In the genomic region with DNA sequence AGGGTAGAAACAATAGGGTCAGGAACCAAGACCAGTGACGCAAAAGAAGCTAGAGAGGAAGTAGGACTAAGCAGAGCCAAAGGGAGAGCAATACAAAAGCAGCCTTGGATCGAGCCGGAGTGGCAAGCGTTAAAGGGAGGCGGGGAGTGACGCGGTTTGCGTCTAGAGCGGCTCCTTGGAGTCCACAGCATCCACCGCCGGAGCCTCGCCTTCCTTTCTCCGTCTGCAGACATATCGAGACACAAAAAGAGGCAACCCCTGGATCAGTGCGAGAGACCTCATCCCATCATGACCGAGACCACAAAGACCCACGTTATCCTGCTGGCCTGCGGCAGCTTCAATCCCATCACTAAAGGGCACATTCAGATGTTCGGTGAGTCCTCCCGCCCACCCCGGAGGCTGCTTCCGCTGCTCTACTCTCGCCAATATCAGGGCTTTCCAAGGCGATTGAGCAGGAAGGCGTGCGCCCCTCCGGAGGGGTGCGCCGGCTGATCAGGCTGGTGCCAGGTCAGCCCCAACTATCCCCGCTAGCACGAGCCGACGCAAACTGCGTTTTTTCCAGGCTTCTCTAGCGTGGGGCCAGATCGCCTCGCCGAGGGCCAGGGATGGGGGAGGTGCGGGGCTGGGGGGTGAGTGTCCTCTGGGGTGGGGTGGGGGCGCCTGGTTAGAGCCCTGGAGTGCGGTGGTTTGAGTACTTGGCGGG, we compare ENCODE assay signal across 9 mouse cellular contexts. TPM values are rescaled to one million over a fixed set of nuclear protein-coding genes. Genes with fewer than 3 reads are reported as not detected.
DNase-seq lines count a peak whose midpoint lies in the region; ATAC-seq and TF ChIP-seq lines count a peak whose summit lies in the region.
"Had no signal": no experiment of that assay in that cellular context is flagged by ENCODE, and none has a peak within 500 bp of the region (broad histone marks: within the 10 kb centered on the region; RNA-seq: fewer than 3 reads in every experiment).

A gene (plus strand): TSS at position 173 of the 703 bp plus-strand sequence.

- H3K9ac ChIP-seq in heart, embryonic 14.5 days (ENCODE audit: low read length) = no peak within 1 kb of the TSS
- H3K9ac ChIP-seq in stomach, embryonic 15.5 days = no peak within 1 kb of the TSS

- no peaks in the 10 kb centered on the region for H3K4me1 ChIP-seq in lung, adult 2 months (ENCODE audit: control insufficient read depth, insufficient read depth, low read length)
- peaks cover 7 to 14% of the 10 kb centered on the region in 2 experiments; a peak in 3 of 4 replicates for H3K4me1 ChIP-seq in heart, embryonic 14.5 days (ENCODE audit: control insufficient read depth in 2 of 2, insufficient read depth in 2 of 2, low read length in 2 of 2)
- peaks cover 8% of the 10 kb centered on the region; the same call in 1 of the 2 replicates for H3K4me1 ChIP-seq in stomach, embryonic 15.5 days

- H3K27ac ChIP-seq in heart, embryonic 14.5 days (replicated peaks in 1 of 2; ENCODE audit: control insufficient read depth in 1 of 2, insufficient read depth in 1 of 2, low read depth in 2 of 2, low read length in 2 of 2) = no peak within 1 kb of the TSS
- no peak within 1 kb of the TSS for H3K27ac ChIP-seq in stomach, embryonic 15.5 days

- H3K4me2 ChIP-seq in heart, embryonic 14.5 days (ENCODE audit: low read length) = peak within 1 kb of the TSS; percentile 66
- H3K4me2 ChIP-seq in stomach, embryonic 15.5 days = peak within 1 kb of the TSS; percentile 66

- DNase-seq in lung, adult 2 months = peak; percentile 5
- DNase-seq in lung, adult 18-20 months = no peak
- peak; percentile 36 for DNase-seq in embryo, embryonic 9.5 days (ENCODE audit: extremely low spot score)
- peak; percentile 70 to 73 for DNase-seq in layer of hippocampus, postnatal 10 days (ENCODE audit: low spot score in 2 of 2)
- DNase-seq in lung, postnatal 4 days = peak; percentile 32 to 35

- TF ChIP-seq CTCF in lung, adult 2 months (IDR thresholded peaks at IDR 0.05; ENCODE audit: insufficient read depth, low read length) = no peak

- 1% methylated on average over 42 of the region's 42 CpGs for WGBS in lung, adult 2 months
- WGBS in heart, embryonic 14.5 days = under 1% methylated on average over 42 of the region's 42 CpGs
- 1% methylated on average over 41 of the region's 42 CpGs for WGBS in stomach, embryonic 15.5 days

- peaks cover 43% of the 10 kb centered on the region for H3K27me3 ChIP-seq in heart, embryonic 14.5 days (ENCODE audit: control insufficient read depth, insufficient read depth, low read length)
- peaks cover 36% of the 10 kb centered on the region for H3K27me3 ChIP-seq in stomach, embryonic 15.5 days (replicated peaks)

- no peak for TF ChIP-seq POLR2A in lung, adult 2 months (IDR thresholded peaks at IDR 0.05; ENCODE audit: borderline replicate concordance, extremely low read depth, low read depth, low read length)

- ATAC-seq in heart, embryonic 14.5 days (ENCODE audit: insufficient number of reproducible peaks, insufficient read depth, low FRiP score, low read depth) = no peak
- ATAC-seq in stomach, embryonic 15.5 days (ENCODE audit: insufficient read depth, low FRiP score, low read depth) = no peak
- ATAC-seq in inflammation-experienced regulatory T-cells, adult 6 months = no peak

- no peaks in the 10 kb centered on the region for H3K36me3 ChIP-seq in heart, embryonic 14.5 days (ENCODE audit: control insufficient read depth, insufficient read depth, low read length)
- no peaks in the 10 kb centered on the region for H3K36me3 ChIP-seq in stomach, embryonic 15.5 days

- peak within 1 kb of the TSS; percentile 52 for H3K4me3 ChIP-seq in lung, adult 2 months (replicated peaks; ENCODE audit: extremely low read depth, low read depth, low read length)
- peak within 1 kb of the TSS; percentile 25 to 39 for H3K4me3 ChIP-seq in heart, embryonic 14.5 days (ENCODE audit: control insufficient read depth in 1 of 2, insufficient read depth in 1 of 2, low read depth in 1 of 2, low read length in 2 of 2)
- H3K4me3 ChIP-seq in stomach, embryonic 15.5 days (replicated peaks) = peak within 1 kb of the TSS; percentile 39
- H3K4me3 ChIP-seq: megakaryocyte, embryonic 14.5 days had no signal

- H3K9me3 ChIP-seq in heart, embryonic 14.5 days (ENCODE audit: control insufficient read depth, low read length) = no peaks in the 10 kb centered on the region
- H3K9me3 ChIP-seq in stomach, embryonic 15.5 days = no peaks in the 10 kb centered on the region

RNA-seq across cellular contexts. Expression of the gene that starts here (rescaled TPM):
- polyA plus RNA-seq in lung, adult 2 months (2012; rRNA removed) = 6.0 and 7.6 TPM in 2 replicates
- 1.0 and 1.1 TPM in 2 replicates for polyA plus RNA-seq in heart, embryonic 14.5 days (2014; fragmentation: Nextera tagmentation; extraction: Ambion mirVana)
- total RNA-seq in layer of hippocampus, postnatal 10 days (2021) = 100 to 1,000 TPM in 1 of 2 experiments, 10 to 100 TPM in 1; 99.2 to 106 TPM
- 1.5 and 2.4 TPM in 2 replicates for polyA plus RNA-seq in stomach, embryonic 15.5 days (2015; fragmentation: Nextera tagmentation; extraction: Ambion mirVana)
- polyA plus RNA-seq in inflammation-experienced regulatory T-cells, adult 6 months (2017; shearing (Covaris generic)) = 1 to 10 TPM in 2 of 3 experiments, under 1 TPM in 1; 0.34 to 4.1 (median 1.1) TPM

Comparison
In these comparisons a context has a peak if more than half of its experiments do, and no peak if none do; other contexts are left out.
1. DNase-seq: peak in lung, adult 2 months (single experiment), embryo, embryonic 9.5 days (single experiment), layer of hippocampus, postnatal 10 days (2 of 2) and lung, postnatal 4 days (2 of 2); none in lung, adult 18-20 months (0 of 2).
2. Peak in every context shown above with its lines, with median percentiles within 50 percentile points of each other: H3K4me3 ChIP-seq.